Mouse (Mus musculus): ENCODE results near the gene Mpi. TPM values are rescaled to one million over a fixed set of nuclear protein-coding genes. Genes with fewer than 3 reads are reported as not detected.

Mpi gene
- polyA plus RNA-seq, 1 experiment from 2014 or later = 58.8 TPM

- Histone ChIP-seq H3K4me3 (peak within 1 kb of the TSS; percentile 88), H3K4me2 (replicated peaks) (peak within 1 kb of the TSS; percentile 85), H3K27me3 (no peaks in the 10 kb centered on the region), H3K9me3 (no peaks in the 10 kb centered on the region), H3K4me1 (peaks cover 22% of the 10 kb centered on the region), H3K36me3 (peaks cover 51% of the 10 kb centered on the region), H3K27ac (peak within 1 kb of the TSS; percentile 80), H3K9ac (peak within 1 kb of the TSS; percentile 89)
- 3% methylated on average over 45 of the region's 45 CpGs for WGBS
- peak; percentile 92 for ATAC-seq (ENCODE audit: low FRiP score, low read depth)
Observed at GRCm38 (mm10) chr9:57537044-57537727, 15.4 kb downstream of the Mpi start, which contains the start of gene Fam219b. Gene Fam219b, plus strand, starts transcription at chr9:57537528.

- no peak overlapping the region for H3K9ac ChIP-seq
- ATAC-seq (ENCODE audit: low FRiP score, low read depth) = no peak
- peak overlapping the region; percentile 88 for H3K4me3 ChIP-seq
- H3K9me3 ChIP-seq = no peaks in the 10 kb centered on the region
- H3K4me1 ChIP-seq = peaks cover 22% of the 10 kb centered on the region
- H3K27me3 ChIP-seq = no peaks in the 10 kb centered on the region
- H3K4me2 ChIP-seq (replicated peaks) = peak overlapping the region; percentile 85
- 95% methylated on average over 5 of the region's 5 CpGs for WGBS
- H3K27ac ChIP-seq = no peak overlapping the region
- peaks cover 54% of the 10 kb centered on the region for H3K36me3 ChIP-seq
Observed at GRCm38 (mm10) chr9:57536362-57536761, 16.2 kb downstream of the Mpi start.

- ATAC-seq (ENCODE audit: low FRiP score, low read depth) = no peak
- peaks cover 4% of the 10 kb centered on the region; the same call in 1 of the 2 replicates for H3K4me1 ChIP-seq
- H3K27ac ChIP-seq = no peak overlapping the region
- no peaks in the 10 kb centered on the region for H3K9me3 ChIP-seq
- no peak overlapping the region for H3K4me2 ChIP-seq (replicated peaks)
- H3K4me3 ChIP-seq = no peak overlapping the region
- H3K9ac ChIP-seq = no peak overlapping the region
- H3K27me3 ChIP-seq = no peaks in the 10 kb centered on the region
- WGBS = 62% methylated on average over 1 of the region's 1 CpGs
- peaks cover 46% of the 10 kb centered on the region for H3K36me3 ChIP-seq
Observed at GRCm38 (mm10) chr9:57531946-57532345, 20.6 kb downstream of the Mpi start.

GRCm38 (mm10) chr9:57526435-57526834 lies 26.1 kb downstream of the Mpi start:
- no peaks in the 10 kb centered on the region for H3K27me3 ChIP-seq
- no peak overlapping the region for H3K27ac ChIP-seq
- no peak for ATAC-seq (ENCODE audit: low FRiP score, low read depth)
- peaks cover 19% of the 10 kb centered on the region for H3K36me3 ChIP-seq
- no peak overlapping the region for H3K4me2 ChIP-seq (replicated peaks)
- no peaks in the 10 kb centered on the region for H3K9me3 ChIP-seq
- H3K4me3 ChIP-seq = no peak overlapping the region
- peaks cover 15% of the 10 kb centered on the region for H3K4me1 ChIP-seq
- no peak overlapping the region for H3K9ac ChIP-seq

GRCm38 (mm10) chr9:57525516-57525915 lies 27.0 kb downstream of the Mpi start:
- Histone ChIP-seq H3K27me3 (no peaks in the 10 kb centered on the region), H3K4me3 (no peak overlapping the region), H3K4me2 (replicated peaks) (no peak overlapping the region), H3K27ac (no peak overlapping the region), H3K4me1 (peaks cover 16% of the 10 kb centered on the region), H3K9me3 (no peaks in the 10 kb centered on the region), H3K9ac (no peak overlapping the region), H3K36me3 (peaks cover 12% of the 10 kb centered on the region)
- WGBS = 86% methylated on average over 2 of the region's 2 CpGs
- no peak for ATAC-seq (ENCODE audit: low FRiP score, low read depth)

GRCm38 (mm10) chr9:57524439-57524838 lies 28.1 kb downstream of the Mpi start:
- H3K36me3 ChIP-seq = peaks cover 7% of the 10 kb centered on the region
- H3K27ac ChIP-seq = no peak overlapping the region
- no peak overlapping the region for H3K4me2 ChIP-seq (replicated peaks)
- H3K4me1 ChIP-seq = peaks cover 18% of the 10 kb centered on the region
- H3K9me3 ChIP-seq = no peaks in the 10 kb centered on the region
- no peak for ATAC-seq (ENCODE audit: low FRiP score, low read depth)
- H3K4me3 ChIP-seq = no peak overlapping the region
- H3K9ac ChIP-seq = no peak overlapping the region
- no peaks in the 10 kb centered on the region for H3K27me3 ChIP-seq

GRCm38 (mm10) chr9:57523754-57524153 lies 28.8 kb downstream of the Mpi start:
- Histone ChIP-seq H3K27me3 (no peaks in the 10 kb centered on the region), H3K9me3 (no peaks in the 10 kb centered on the region), H3K9ac (no peak overlapping the region), H3K4me2 (replicated peaks) (no peak overlapping the region), H3K4me1 (peaks cover 18% of the 10 kb centered on the region), H3K4me3 (no peak overlapping the region), H3K36me3 (peaks cover 1% of the 10 kb centered on the region), H3K27ac (no peak overlapping the region)
- WGBS = 93% methylated on average over 1 of the region's 1 CpGs
- ATAC-seq (ENCODE audit: low FRiP score, low read depth) = no peak

- no peak for ATAC-seq (ENCODE audit: low FRiP score, low read depth)
- H3K4me1 ChIP-seq = peaks cover 18% of the 10 kb centered on the region
- no peak overlapping the region for H3K27ac ChIP-seq
- H3K4me2 ChIP-seq (replicated peaks) = peak overlapping the region; percentile 82
- H3K9me3 ChIP-seq = no peaks in the 10 kb centered on the region
- 71% methylated on average over 4 of the region's 4 CpGs for WGBS
- peak overlapping the region; percentile 93 for H3K9ac ChIP-seq
- H3K4me3 ChIP-seq = peak overlapping the region; percentile 90
- H3K27me3 ChIP-seq = no peaks in the 10 kb centered on the region
- H3K36me3 ChIP-seq = no peaks in the 10 kb centered on the region
Observed at GRCm38 (mm10) chr9:57522861-57523246, 29.7 kb downstream of the Mpi start.

- Histone ChIP-seq H3K4me1 (peaks cover 18% of the 10 kb centered on the region), H3K27me3 (no peaks in the 10 kb centered on the region), H3K9me3 (no peaks in the 10 kb centered on the region), H3K4me2 (replicated peaks) (peak overlapping the region; percentile 82), H3K36me3 (no peaks in the 10 kb centered on the region), H3K27ac (no peak overlapping the region), H3K9ac (peak overlapping the region; percentile 93), H3K4me3 (peak overlapping the region; percentile 90)
- 35% methylated on average over 7 of the region's 7 CpGs for WGBS
- no peak for ATAC-seq (ENCODE audit: low FRiP score, low read depth)
Observed at GRCm38 (mm10) chr9:57522114-57522860, 30.3 kb downstream of the Mpi start.

GRCm38 (mm10) chr9:57521056-57521911 lies 31.3 kb downstream of the Mpi start, which contains the start of gene Cox5a:
Gene Cox5a, plus strand, starts transcription at chr9:57521274.
- Histone ChIP-seq H3K4me1 (peaks cover 18% of the 10 kb centered on the region), H3K27ac (peak within 1 kb of the TSS; percentile 80), H3K9me3 (no peaks in the 10 kb centered on the region), H3K9ac (peak within 1 kb of the TSS; percentile 93), H3K27me3 (no peaks in the 10 kb centered on the region), H3K36me3 (no peaks in the 10 kb centered on the region), H3K4me3 (peak within 1 kb of the TSS; percentile 90), H3K4me2 (replicated peaks) (peak within 1 kb of the TSS; percentile 82)
- peak; percentile 97 for ATAC-seq (ENCODE audit: low FRiP score, low read depth)
- WGBS = under 1% methylated on average over 94 of the region's 95 CpGs

GRCm38 (mm10) chr9:57520375-57521055 lies 32.0 kb downstream of the Mpi start:
- peak overlapping the region; percentile 82 for H3K4me2 ChIP-seq (replicated peaks)
- 0 out of 2 replicates have a peak overlapping the region, but pooled peaks have one; percentile 58 for H3K27ac ChIP-seq
- H3K4me1 ChIP-seq = peaks cover 18% of the 10 kb centered on the region
- no peaks in the 10 kb centered on the region for H3K36me3 ChIP-seq
- H3K9me3 ChIP-seq = no peaks in the 10 kb centered on the region
- peak overlapping the region; percentile 90 for H3K4me3 ChIP-seq
- ATAC-seq (ENCODE audit: low FRiP score, low read depth) = peak; percentile 60; the same call in 1 of the 2 replicates
- H3K9ac ChIP-seq = peak overlapping the region; percentile 62
- no peaks in the 10 kb centered on the region for H3K27me3 ChIP-seq
- WGBS = 22% methylated on average over 16 of the region's 16 CpGs

Data from limb, embryonic 13.5 days (tissue).